Mouse (Mus musculus) ES-E14 (cell line): Measurements from ENCODE around the gene Ube4b.

Source experiments
- CHD2 ChIP-seq: IDR thresholded peaks from 2 replicates; pipeline ENCODE4 v1.6.1; 2014; ENCODE audit warnings: mild to moderate bottlenecking, low read depth, low read length, inconsistent platforms
- MAFK ChIP-seq: IDR thresholded peaks from 2 replicates; pipeline ENCODE4 v1.6.1; 2014; ENCODE audit warnings: mild to moderate bottlenecking, low read depth, low read length, inconsistent platforms; ENCODE audit not compliant: insufficient read depth
- ZNF384 ChIP-seq: IDR thresholded peaks from 2 replicates; pipeline ENCODE4 v1.6.1; 2012; ENCODE audit warnings: low read depth, low read length, inconsistent platforms

DNA sequence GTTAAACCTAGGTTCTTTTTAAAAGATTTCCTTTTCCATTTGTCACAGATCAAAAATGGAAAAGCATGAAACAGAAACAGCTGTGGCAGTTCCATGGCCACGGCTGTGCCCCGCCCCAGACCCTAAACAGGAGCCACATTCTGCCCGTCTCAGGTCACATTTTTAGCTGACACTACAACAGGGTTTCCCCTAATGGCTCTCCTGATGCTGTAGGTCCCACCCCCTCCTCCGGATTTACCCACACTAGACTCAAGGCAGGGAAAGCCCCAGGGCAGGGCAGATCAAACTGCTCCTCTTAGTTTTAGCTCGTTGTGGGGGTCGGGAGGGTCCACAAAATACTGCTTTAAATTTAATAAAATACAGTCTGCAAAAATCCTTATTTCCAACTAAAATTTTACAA lies 23.5 kb downstream of the Ube4b start:
- TF ChIP-seq CHD2 (no peak), ZNF384 (no peak), MAFK (no peak)
